Mouse (Mus musculus): ENCODE results near the gene Zbtb21. TPM values are rescaled to one million over a fixed set of nuclear protein-coding genes. Genes with fewer than 3 reads are reported as not detected.

Gene Zbtb21
- polyA plus RNA-seq, 1 experiment = 18.2 TPM

GRCm38 (mm10) chr16:97897346-97898024, 64.9 kb downstream of the Zbtb21 start:
- peak in 1 of 2 experiments; percentile 11 for DNase-seq (ENCODE audit: extremely low spot score in 1 of 2, low spot score in 1 of 2)

Other genes with a start within 250 kb of the Zbtb21 start
- gene Ripk4, start 198.8 kb downstream of the Zbtb21 start, polyA plus RNA-seq (2012; rRNA removed) = 0.71 and 0.86 TPM in 2 replicates
- gene Prdm15, start 110.8 kb downstream of the Zbtb21 start, polyA plus RNA-seq (2012; rRNA removed) = 15.1 and 19.1 TPM in 2 replicates
- gene C2cd2, start within 50 bp of the Zbtb21 start, polyA plus RNA-seq (2012; rRNA removed) = 9.7 and 10.4 TPM in 2 replicates
- gene B230307C23Rik, start 34.7 kb upstream of the Zbtb21 start, polyA plus RNA-seq (2012; rRNA removed) = 28.8 and 29.6 TPM in 2 replicates
- 3.9 and 4.1 TPM in 2 replicates for gene A630089N07Rik, start 119.8 kb upstream of the Zbtb21 start, polyA plus RNA-seq (2012; rRNA removed)